Mouse (Mus musculus): ENCODE data around the gene Col4a2.

DNA sequence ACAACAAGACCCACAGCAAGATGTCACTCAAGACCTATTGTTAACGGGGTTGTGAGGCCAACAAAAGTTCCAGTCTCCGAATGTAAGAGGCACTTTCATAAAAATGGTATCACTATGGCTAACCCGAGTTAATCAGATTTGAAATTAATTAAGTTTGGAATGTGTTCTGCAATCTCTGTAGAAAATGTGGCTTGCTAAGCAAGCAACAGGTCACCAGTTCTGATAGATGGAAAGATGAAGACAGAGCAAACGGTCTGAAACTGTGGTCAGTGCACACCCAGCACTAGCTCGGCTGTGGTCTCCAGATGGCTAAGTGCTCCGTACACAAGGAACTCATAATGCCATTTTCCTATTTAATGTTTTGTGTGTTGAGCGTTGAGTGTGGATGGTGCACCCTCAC lies 158.1 kb downstream of the Col4a2 start:
- TF ChIP-seq CTCF (IDR thresholded peaks at IDR 0.05; ENCODE audit: control insufficient read depth, insufficient read depth, insufficient replicate concordance, low read depth, low read length) = no peak
- TF ChIP-seq POLR2A (IDR thresholded peaks at IDR 0.05; ENCODE audit: control insufficient read depth, low read depth, low read length) = no peak
